Mouse (Mus musculus) fibroblast of lung, adult 2 months (primary cell): ENCODE data around the gene Rnf24.
"Not testable (repeated sequence)": the region's sequence is repeated elsewhere in the genome, so short reads cannot be mapped to it uniquely, and the experiment has no call there.

ENCODE experiments used
- DNase-seq: peaks from one replicate; pipeline ENCODE4 v3.0.0-alpha.2; 2011; ENCODE audit warnings: low read depth

Rnf24 gene

DNA sequence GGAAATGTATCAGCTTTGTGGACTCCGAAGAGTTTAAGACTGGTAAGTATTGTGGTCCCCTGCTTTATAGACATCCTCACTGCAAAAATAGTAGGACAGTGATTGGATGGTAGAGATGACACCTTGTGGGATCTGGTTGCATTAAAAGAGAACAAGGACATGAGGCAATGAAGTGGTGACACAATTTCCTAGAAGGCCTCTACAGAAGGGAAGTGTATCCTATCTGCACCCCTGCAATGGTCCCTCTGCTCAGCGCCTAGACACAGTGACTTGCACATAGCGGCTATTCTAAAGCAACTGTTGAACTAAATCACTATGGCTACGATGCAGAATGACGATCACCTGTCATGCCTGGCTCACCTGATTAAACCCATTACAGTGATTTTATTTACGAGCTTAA, 15.1 kb downstream of the Rnf24 start:
- no peak for DNase-seq

DNA sequence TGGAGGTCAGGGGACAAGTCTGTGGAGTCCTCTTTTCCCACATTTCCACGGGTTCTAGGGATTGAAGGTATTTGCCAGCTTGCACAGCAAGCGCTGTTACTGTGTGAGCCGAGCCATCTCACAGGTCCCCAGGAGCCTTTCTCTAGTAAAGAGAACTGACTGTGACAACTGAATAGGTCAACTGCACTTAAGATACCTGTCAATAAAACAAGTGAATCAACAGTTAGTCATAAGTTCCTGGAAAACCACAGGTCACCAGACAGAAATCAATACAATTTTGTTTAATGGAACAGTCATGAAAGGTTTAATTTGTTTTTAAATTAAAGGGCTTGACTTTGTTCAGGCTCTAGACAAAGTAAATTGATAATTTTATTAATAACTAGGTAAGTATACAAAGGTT, 22.1 kb downstream of the Rnf24 start:
- DNase-seq, result no peak

DNA sequence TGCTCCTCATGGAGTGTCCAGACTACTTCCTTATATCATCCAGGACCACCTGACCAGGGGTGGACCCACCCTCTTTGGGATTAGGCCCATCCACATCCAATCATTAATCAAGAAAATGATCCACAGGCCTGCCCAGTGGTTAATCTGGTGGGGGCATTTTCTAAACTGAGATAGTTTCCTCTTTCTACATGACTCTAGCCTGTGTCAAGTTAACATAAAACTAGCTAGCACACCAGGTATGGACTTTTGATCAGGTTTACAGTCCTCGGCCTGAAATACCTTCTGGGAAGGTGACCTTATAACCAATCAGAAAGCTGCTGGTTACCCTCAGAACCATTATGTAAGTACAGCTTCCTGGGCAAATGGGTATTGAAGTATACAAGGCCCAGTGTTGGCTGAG, 23.7 kb downstream of the Rnf24 start:
- DNase-seq, result no peak

DNA sequence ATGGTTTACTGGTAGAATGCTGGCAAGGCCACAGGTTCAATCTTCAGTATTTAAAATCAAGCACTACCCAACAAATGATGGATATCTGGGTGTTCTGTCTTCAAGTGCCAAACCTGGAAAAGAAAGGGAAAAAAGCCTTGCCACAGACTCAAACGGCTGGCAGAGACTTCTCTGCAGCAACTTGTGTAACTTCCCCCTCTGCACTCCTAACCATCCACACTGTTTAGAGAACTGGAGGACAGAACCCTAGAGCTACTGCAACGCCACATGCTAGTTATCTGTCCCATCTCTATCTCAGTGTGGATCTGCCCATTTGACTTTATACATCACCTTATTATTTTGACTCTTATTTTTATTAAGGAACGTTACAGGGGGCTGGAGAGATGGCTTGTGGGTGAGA, 26.6 kb downstream of the Rnf24 start:
- DNase-seq, result no peak

DNA sequence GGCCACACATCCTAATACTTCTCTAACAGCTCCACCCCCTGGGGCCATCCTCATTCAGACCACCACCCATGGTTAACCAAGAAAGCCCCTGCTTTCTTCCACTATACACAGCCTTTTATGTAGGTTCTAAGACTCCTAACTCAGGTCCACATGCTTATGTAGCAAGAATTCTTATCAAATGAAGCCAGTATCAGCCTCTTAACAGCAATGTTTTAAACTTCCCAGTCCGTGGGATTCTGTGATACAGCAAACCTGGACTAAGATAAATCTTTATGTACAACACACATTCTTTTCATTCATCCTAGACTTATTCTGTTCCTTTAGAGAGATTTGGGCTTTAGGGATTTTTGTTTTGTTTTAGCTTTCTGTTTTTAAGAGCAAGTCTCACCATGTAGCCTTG, 29.0 kb downstream of the Rnf24 start:
- DNase-seq, result no peak

DNA sequence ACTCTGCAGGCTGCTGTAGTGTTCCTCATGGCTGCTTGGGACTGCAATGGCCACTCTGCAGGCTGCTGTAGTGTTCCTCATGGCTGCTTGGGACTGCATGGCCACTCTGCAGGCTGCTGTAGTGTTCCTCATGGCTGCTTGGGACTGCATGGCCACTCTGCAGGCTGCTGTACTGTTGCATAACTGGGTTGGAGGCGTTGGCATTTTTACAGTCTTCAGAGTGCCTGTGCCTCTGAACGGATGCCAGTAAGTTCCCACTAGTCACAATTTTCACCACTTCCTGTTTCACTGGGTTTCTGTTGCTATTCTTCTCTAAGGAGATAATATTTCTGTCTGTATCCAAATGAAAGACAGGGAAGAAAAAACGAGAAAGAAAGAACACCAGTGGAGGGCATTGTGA, 31.5 kb downstream of the Rnf24 start:
- peak; percentile 54 for DNase-seq

DNA sequence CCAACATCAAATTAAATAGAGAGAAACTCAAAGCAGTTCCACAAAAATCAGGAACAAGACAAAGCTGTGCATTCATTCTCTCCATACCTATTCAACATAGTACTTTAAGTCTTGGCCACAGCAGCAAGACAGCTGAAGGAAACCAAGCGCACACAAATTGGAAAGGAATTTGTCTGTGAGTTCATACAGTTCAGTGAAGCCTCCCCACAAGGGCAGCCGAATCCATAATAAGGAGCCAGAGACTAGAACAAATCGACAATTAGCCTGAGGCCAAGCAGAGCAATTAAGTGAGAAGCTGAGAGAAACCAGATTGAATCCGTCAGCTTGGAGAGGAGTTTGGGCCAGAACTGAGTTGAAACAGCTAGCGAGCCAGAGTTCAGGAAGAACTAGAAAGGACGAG, 33.3 kb downstream of the Rnf24 start:
- DNase-seq, result no peak

DNA sequence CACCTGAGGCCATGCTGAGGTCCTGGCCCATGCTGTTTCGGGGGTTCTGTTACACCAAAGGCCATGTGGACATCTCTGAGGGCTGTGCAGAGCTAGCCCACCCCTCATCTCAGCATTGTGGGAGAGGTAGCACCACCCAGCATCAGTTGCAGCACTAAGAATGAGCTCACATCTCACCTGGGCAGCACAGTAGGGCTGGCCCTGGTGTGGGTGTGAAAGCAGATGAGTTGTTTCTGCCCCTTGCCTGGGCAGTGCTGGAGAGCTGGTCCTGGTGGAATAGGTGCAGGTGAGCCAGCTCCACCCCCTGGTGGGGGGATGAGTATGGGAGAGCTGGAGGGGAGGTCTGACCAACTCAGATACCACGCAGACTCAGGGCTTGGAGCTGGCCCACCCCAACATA, 36.5 kb downstream of the Rnf24 start:
- no peak for DNase-seq

DNA sequence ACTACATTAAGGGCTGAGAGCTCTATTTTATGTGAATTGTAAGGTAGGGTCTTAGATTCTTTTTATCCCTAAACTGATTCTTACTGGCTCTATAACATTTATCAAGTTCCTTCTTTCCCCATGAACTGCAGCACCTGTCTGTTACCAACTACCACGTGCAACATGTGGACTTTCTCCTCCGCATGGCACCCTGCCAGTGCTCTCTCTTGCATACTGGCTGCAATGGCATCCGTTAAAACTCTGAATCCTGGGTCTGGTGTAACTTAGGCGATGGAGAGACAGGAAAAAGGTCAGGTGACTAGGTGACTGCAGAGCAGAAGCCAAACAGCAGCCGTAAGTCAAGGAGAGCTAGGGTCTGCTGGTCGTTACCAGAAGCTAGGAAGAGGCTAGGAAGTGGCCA, 43.4 kb downstream of the Rnf24 start:
- no peak for DNase-seq

DNA sequence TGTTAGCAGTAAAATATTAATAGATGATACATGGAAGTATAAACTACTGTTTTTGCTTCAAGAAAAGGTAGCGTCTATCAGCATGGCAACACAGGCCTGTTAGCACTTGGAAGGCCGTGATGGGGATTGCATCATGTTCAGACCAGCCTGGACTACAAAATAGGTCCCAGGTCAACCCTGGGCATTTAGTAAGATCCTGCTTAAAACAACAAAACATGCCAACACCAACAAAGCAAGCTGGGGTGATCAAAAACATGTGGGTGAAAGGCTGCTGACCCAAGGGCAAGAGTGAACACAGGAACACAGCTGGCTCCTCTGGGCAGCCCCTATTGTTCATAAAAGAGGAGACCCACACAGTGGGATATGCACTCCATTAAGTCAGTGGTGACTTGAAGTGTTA, 44.9 kb downstream of the Rnf24 start:
- no peak for DNase-seq

DNA sequence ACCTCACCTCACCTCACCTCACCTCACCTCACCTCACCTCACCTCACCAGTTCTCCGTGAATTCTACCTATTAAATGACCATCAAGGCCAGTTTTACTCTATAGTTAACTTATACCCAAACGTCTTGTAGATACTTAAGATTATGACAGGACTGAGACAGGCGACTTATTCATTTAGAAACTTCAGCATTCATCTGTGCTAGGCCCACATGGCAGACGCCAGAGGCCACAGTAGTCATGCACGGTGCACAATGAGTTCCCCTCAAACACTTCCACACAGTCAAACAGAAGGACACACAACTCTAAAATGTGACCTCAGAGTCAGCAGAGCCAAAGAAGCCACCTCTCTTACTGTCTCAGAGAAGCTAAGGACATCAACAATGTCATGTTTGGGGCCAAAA, 45.3 kb downstream of the Rnf24 start:
- DNase-seq, result no peak

DNA sequence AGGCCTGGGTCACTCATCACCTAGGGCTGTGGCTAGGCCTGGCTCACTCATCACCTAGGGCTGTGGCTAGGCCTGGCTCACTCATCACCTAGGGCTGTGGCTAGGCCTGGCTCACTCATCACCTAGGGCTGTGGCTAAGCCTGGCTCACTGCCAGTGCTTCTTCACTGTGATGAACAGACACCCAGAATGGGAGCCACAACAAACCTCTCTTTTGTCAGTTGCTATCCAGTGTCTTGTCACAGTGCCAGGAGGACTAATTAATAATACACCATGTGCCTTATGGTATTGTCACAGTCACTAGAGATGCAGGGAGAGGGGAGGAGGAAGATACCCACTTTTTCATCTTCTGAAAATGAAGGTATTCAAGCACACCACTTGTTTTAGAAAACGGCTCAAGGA, 47.5 kb downstream of the Rnf24 start:
- peak; percentile 5 for DNase-seq

DNA sequence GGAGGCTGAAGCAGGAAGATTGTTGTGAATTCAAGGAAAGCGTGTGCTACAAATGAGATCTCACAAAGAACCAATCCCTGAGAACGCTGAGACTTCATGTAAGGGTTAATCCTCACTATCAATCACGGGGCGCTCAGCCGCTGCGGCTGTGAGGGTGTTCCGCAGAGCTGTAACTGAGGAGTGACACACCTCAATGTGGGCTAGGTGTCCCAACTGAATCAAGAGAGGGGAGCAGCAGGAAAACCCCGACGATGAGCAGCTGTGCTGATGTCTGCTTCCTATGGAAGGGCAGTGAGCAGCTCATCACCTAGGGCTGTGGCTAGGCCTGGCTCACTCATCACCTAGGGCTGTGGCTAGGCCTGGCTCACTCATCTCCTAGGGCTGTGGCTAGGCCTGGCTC, 48.2 kb downstream of the Rnf24 start:
- no peak for DNase-seq

DNA sequence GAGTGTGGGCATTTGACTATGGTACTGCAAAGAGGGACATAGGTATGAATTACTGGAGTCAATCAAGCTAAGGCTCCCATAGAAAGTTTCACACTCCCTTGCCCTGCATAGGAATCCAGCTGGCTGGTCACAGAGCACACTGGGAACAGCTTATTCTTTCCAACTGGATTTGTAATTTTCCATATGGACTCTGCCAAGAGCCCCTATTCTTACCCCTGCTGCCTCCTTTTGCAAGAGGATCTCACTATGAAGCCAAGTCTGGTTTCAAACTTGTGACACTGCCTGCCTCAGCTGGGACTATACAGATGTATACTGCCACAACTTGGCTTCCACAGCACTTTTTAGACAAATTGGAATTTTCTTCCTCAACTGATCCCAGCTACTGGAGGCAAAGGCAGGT, 51.1 kb downstream of the Rnf24 start:
- DNase-seq, result no peak

DNA sequence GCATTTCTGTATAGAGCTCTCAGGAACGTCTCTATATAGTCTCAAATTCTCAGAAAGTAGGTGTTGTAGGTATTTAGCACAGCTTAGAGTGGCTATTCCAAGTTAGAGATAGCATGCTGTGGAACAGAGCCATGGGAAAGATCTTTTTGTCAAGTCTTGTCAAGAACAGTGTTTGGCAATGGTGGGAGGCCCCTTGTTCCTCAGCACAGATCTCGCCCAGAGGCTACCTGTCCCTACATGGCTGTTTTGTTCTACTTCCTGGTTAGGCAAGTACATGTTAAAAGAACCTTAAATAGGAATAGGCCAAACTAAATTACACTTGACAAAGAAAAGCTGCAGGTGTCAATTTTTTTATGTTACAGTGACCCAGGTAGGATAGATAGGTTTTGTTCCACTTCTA, 52.2 kb downstream of the Rnf24 start:
- DNase-seq, result no peak

DNA sequence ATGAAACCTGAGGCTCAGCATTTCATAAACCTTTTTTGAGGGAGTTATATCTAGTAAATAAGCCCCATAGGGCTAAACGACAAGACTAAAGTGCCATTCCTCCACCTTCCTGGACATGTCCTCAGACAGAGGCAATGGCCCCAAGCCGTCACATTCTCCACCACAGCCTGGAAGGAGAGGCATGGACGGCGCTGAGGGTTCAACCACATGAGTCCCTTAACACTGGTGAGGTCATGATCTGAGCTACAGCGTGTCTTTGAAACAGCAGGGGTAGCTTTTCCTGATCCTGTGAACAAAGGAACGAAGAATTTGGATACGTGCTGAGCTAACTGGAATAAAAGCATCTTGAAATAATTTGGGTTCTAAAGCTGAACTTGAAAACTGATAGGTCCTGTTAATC, 54.0 kb downstream of the Rnf24 start:
- DNase-seq, result not testable (repeated sequence)

DNA sequence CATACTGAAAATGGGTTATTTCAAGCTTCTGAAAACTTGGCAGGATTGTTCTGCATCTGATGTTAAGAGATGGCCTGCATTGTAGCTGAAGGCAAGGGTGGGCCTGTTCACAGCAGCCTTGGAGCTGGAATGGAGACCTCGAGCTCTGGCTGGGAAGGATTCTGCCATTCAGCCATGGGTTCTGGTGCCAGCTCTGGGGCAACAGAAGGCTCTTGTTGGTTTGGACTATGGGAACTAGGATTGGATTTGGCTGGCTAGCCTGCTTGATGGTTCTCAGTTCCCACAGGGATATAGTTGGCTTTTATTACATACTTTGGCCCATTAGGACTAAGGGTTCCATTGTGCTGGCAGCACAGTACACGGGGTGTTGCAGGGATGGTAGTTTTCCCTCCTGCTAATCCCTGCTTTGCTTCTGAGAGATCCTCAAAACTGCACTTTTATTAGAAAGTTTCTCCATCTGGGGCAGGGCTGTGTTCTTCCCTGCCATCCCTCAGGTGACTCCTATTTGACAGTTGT, 55.9 kb downstream of the Rnf24 start:
- no peak for DNase-seq

DNA sequence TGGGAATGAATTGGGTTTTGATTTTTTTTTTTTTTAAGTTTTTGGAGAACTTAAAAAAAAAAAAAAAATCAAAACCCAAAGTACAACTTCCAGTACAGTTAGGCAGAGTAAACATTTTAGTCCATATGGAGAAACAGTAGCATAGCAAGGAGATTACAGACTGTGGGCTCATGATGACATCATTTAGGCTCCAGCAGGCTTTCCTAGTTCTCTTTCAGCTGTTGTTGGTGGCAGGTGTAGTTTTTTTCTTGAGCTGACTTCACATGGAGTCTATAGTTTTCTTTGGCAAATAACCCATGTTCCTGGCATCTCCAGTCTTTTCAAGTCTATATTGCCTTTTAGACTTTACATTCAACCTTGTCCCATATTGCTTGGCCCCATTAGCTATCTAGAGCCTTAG, 62.0 kb downstream of the Rnf24 start:
- no peak for DNase-seq

DNA sequence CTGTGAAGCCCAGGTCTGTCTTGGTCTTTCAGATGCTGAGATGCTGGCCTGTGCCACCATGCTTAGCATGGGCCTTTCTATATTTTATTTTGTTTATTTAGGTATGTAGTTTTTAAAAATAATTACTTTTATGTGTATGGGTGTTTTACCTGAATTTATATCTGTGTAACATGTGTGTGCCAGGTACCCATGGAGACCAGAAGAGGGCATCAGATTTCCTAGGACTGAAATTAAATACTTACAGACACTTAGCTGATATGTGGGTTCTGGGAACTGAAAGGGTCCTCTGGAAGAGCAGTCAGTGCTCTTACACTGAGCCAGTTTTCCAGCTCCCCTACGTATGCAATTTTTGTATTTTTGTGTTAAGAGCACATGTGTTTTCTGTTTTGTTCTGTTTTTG, 66.4 kb downstream of the Rnf24 start:
- DNase-seq, result no peak

DNA sequence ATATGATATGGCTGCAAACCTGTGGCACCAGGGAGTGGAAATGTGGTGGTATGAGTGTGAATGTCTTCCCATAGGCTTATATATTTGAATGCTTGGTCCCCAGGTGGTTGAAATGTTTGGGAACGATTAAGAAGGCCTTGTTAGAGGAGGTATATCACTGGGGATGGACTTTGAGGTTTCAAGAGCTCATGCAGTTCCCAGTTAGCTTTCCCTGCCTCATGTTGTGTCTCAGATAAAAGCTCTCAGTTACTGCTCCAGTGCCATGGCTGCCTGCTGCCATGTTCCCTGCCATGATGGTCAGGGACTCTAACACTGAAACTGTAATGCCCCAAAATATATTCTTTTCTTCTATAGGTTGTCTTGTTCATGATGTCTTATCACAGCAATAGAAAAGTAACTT, 71.1 kb downstream of the Rnf24 start:
- no peak for DNase-seq

DNA sequence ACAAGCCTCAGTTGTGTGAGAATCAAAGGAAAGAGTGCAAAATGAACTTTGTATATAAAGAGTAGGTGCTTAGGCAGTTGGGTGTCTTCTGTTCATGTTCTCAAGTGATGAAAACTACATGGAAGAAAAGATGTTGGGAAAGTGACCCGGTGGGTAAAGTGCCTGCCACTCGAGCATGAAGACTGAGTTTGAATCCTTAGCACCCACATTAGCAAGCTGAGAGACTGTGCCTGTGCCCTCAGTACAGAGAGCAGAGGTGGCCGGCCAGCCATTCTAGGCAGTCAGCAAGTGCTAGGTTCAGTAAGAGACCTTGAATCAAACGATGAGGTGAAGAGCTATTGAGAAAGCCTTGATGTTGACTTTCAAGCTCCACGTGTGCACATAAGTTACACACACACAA, 76.0 kb downstream of the Rnf24 start:
- DNase-seq, result no peak

DNA sequence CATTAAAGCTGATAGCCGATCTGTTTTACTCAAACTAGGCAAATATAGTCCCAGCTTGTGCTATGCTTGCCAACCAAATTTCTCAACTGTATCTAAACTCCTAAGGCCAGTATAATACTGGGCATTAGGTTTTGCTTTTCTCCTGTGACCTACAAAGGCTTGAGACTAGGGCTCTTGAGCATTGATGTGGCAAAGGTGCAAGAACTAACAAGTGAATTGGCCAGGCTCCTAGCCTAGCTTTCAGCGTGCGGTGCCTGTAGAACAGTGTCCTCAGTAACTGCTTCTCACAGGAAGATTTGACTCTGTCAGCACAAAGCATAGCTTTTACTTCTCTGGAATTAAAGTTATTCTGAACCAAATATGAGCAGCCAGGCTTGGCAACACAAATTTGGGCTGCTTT, 77.2 kb downstream of the Rnf24 start:
- no peak for DNase-seq

DNA sequence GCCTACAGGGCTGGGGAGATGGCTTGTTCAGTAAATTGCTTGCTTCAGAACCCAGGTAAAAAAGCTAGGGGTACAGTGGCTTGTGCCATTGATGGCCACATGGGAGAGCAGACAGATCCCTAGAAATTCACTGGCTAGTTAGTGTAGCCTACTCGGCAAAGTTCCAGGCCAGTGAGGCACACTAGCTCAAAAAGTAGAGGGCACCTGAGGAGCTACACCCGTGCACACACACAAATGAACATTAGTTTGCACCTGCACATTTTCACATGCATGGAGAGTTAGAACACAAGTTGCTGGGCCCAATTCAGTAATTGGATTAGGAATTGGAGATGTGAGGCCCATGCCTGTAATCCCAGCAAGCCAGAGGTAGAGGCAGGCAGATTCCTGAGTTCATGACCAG, 87.6 kb downstream of the Rnf24 start:
- DNase-seq, result no peak

DNA sequence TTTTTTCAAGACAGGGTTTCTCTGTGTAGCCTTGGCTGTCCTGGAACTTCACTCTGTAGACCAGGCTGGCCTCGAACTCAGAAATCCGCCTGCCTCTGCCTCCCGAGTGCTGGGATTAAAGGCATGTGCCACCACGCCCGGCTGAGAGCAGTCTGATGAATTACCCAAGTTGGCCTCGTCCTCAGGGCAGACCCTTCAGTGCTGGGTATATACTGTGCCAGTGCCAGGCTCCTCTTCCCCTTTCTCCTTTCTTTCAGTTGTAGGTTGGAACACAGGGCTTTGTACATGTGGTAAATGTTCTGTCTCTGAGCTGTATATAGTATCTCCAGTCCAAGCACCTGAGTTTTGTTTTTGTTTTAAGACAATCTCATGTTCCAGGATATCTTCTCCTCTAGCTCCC, 88.7 kb downstream of the Rnf24 start:
- DNase-seq, result no peak
